Mouse (Mus musculus): Measurements from ENCODE around the gene Anxa5.

Anxa5 gene

GRCm38 (mm10) chr3:36488899-36489589, 13.3 kb upstream of the Anxa5 start:
- no peak for DNase-seq (ENCODE audit: low read depth)

GRCm38 (mm10) chr3:36488367-36488766, 12.7 kb upstream of the Anxa5 start:
- no peak for DNase-seq (ENCODE audit: low read depth)

GRCm38 (mm10) chr3:36486881-36487280, 11.2 kb upstream of the Anxa5 start:
- DNase-seq (ENCODE audit: low read depth) = no peak

GRCm38 (mm10) chr3:36486176-36486575, 10.5 kb upstream of the Anxa5 start:
- DNase-seq (ENCODE audit: low read depth) = no peak

- DNase-seq (ENCODE audit: low read depth) = no peak
Observed at GRCm38 (mm10) chr3:36484292-36484691, 8.6 kb upstream of the Anxa5 start.

- DNase-seq (ENCODE audit: low read depth) = no peak
Observed at GRCm38 (mm10) chr3:36482940-36483339, 7.2 kb upstream of the Anxa5 start.

GRCm38 (mm10) chr3:36481776-36482193, 6.1 kb upstream of the Anxa5 start:
- no peak for DNase-seq (ENCODE audit: low read depth)

GRCm38 (mm10) chr3:36480486-36480885, 4.8 kb upstream of the Anxa5 start:
- no peak for DNase-seq (ENCODE audit: low read depth)

GRCm38 (mm10) chr3:36478776-36479175, 3.1 kb upstream of the Anxa5 start:
- no peak for DNase-seq (ENCODE audit: low read depth)

GRCm38 (mm10) chr3:36476261-36477155, 814 bp upstream of the Anxa5 start:
- no peak for DNase-seq (ENCODE audit: low read depth)

- no peak for DNase-seq (ENCODE audit: low read depth)
Observed at GRCm38 (mm10) chr3:36474938-36475483, 683 bp downstream of the Anxa5 start.

GRCm38 (mm10) chr3:36474421-36474820, 1.3 kb downstream of the Anxa5 start:
- no peak for DNase-seq (ENCODE audit: low read depth)

- no peak for DNase-seq (ENCODE audit: low read depth)
Observed at GRCm38 (mm10) chr3:36473222-36473621, 2.5 kb downstream of the Anxa5 start.

- no peak for DNase-seq (ENCODE audit: low read depth)
Observed at GRCm38 (mm10) chr3:36471856-36472255, 3.8 kb downstream of the Anxa5 start.

GRCm38 (mm10) chr3:36468871-36469270, 6.8 kb downstream of the Anxa5 start:
- DNase-seq (ENCODE audit: low read depth) = no peak

GRCm38 (mm10) chr3:36467632-36468031, 8.1 kb downstream of the Anxa5 start:
- no peak for DNase-seq (ENCODE audit: low read depth)

- no peak for DNase-seq (ENCODE audit: low read depth)
Observed at GRCm38 (mm10) chr3:36465538-36465937, 10.2 kb downstream of the Anxa5 start.

GRCm38 (mm10) chr3:36462348-36462747, 13.3 kb downstream of the Anxa5 start:
- DNase-seq (ENCODE audit: low read depth) = no peak

GRCm38 (mm10) chr3:36461819-36462218, 13.9 kb downstream of the Anxa5 start:
- no peak for DNase-seq (ENCODE audit: low read depth)

GRCm38 (mm10) chr3:36460717-36461116, 15.0 kb downstream of the Anxa5 start:
- DNase-seq (ENCODE audit: low read depth) = no peak

- DNase-seq (ENCODE audit: low read depth) = no peak
Observed at GRCm38 (mm10) chr3:36455566-36455965, 20.1 kb downstream of the Anxa5 start.

- no peak for DNase-seq (ENCODE audit: low read depth)
Observed at GRCm38 (mm10) chr3:36455124-36455523, 20.6 kb downstream of the Anxa5 start.

- DNase-seq (ENCODE audit: low read depth) = no peak
Observed at GRCm38 (mm10) chr3:36452502-36452901, 23.2 kb downstream of the Anxa5 start.

Measured in c-Kit-positive CD71-positive TER-119-negative erythroid progenitor cells, embryonic 14.5 days (primary cell).